Mouse (Mus musculus) liver, postnatal 0 days (tissue): ENCODE measurements at regions not wholly inside any gene's neighbourhood (a gene's known extent, or its start where the extent isn't known, plus 50 kb on each side); places are given as distances from the start of the nearest gene placed in this dataset.

Experiments used
- ATAC-seq: fragments of 200-750 bp; cut with Nextera tagmentation; 2 replicates; pipeline ENCODE4 v1.8.0; 2017; ENCODE audit warnings: mild to moderate bottlenecking, moderate library complexity
- DNase-seq: peaks from one replicate; pipeline ENCODE4 v3.0.0-alpha.2; 2016
- H3K27ac ChIP-seq: fragments of 300-500 bp; sonication (generic); 2 replicates; pipeline ENCODE4 v1.5.1; 2014; ENCODE audit warnings: antibody characterized with exemption, moderate library complexity, mild to moderate bottlenecking, low read depth
- H3K27me3 ChIP-seq: fragments of 300-500 bp; sonication (generic); 2 replicates; pipeline ENCODE4 v1.6.1; 2014; ENCODE audit warnings: low read length, control low read depth, mixed read lengths; ENCODE audit not compliant: insufficient read depth
- H3K36me3 ChIP-seq: fragments of 300-500 bp; sonication (generic); replicated peaks from 2 replicates; pipeline ENCODE4 v1.6.1; 2014; ENCODE audit warnings: mild to moderate bottlenecking, control low read depth, low read length, moderate library complexity, mixed read lengths; ENCODE audit not compliant: insufficient read depth
- H3K4me1 ChIP-seq: fragments of 300-500 bp; sonication (generic); 2 replicates; pipeline ENCODE4 v1.6.1; 2014; ENCODE audit warnings: antibody characterized with exemption, mild to moderate bottlenecking, control low read depth; ENCODE audit not compliant: insufficient read depth
- H3K4me2 ChIP-seq: fragments of 300-500 bp; sonication (generic); 2 replicates; pipeline ENCODE4 v1.6.1; 2014; ENCODE audit warnings: low read depth, mild to moderate bottlenecking, low read length, moderate library complexity, mixed read lengths
- H3K4me3 ChIP-seq: fragments of 300-500 bp; sonication (generic); 2 replicates; pipeline ENCODE4 v1.5.1; 2014; ENCODE audit warnings: low read depth, low read length
- H3K9ac ChIP-seq: fragments of 300-500 bp; sonication (generic); replicated peaks from 2 replicates; pipeline ENCODE4 v1.6.1; 2014; ENCODE audit warnings: mild to moderate bottlenecking, moderate library complexity
- H3K9me3 ChIP-seq: fragments of 300-500 bp; sonication (generic); 2 replicates; pipeline ENCODE4 v1.6.1; 2016; ENCODE audit warnings: mild to moderate bottlenecking, control low read depth, low read length, mixed read lengths
- CTCF ChIP-seq: sonication (generic); IDR thresholded peaks from 2 replicates; pipeline ENCODE4 v1.5.1; 2016; ENCODE audit warnings: antibody characterized with exemption, low read depth
- EP300 ChIP-seq: IDR thresholded peaks from 2 replicates; pipeline ENCODE4 v1.6.1; 2016; ENCODE audit warnings: antibody characterized with exemption, low read depth, mild to moderate bottlenecking
- WGBS: fragments of 180-500 bp; shearing (Covaris S2); extraction: QIAGEN DNeasy Blood & Tissue Kit; methylation state at CpG from one replicate; pipeline ENCODE4 v1.1.7; 2014; ENCODE audit not compliant: insufficient replicate concordance; 5-methylcytosine and 5-hydroxymethylcytosine counted together

DNA sequence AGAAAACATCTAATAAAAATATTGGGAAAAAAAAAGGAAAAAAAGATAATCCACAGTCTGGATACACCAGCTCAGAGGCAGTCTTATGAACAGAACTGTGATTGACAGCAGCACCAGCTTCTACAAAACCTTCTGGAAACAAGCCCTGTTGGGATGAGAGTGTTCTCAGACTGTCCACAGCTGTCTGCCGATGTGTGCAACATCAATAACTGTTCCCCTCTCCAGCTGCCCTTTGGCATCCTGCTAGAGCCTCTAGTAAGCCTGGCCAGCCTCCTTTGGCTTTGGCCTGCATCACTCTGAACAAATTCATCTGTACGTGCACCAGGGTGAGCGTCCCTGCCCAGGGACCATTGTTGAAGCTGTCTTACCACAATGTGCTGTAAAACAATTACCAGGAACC lies 137.0 kb upstream of the Irs2 start:
- Histone ChIP-seq H3K4me2 (no peak overlapping the region), H3K4me1 (no peaks in the 10 kb centered on the region; the same call in 1 of the 2 replicates), H3K9ac (no peak overlapping the region), H3K36me3 (no peaks in the 10 kb centered on the region), H3K27me3 (no peaks in the 10 kb centered on the region), H3K27ac (no peak overlapping the region), H3K9me3 (no peaks in the 10 kb centered on the region), H3K4me3 (no peak overlapping the region)
- ATAC-seq (no peak), DNase-seq (no peak)
- 56% methylated on average over 3 of the region's 3 CpGs for WGBS
- TF ChIP-seq EP300 (no peak), CTCF (no peak)

DNA sequence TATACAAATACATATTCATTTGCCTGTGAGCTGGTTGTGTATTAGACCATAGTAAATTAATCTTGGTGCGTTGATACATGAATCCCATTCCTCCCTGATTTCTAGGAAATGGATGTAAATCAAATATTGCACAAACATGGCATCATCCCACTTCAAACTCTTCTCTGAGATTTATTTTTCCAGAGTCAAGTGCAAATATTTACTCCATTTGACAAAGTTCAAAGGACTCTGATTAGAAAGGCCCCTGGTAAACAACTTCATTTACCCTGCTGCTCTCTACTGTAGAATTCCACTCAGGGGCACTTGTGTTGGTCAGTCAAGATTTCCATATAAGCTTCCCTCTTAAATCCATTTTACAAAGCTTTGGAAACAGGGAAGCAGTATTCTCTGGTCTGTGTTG lies 132.3 kb upstream of the Irs2 start:
- H3K9ac ChIP-seq: no peak overlapping the region
- 44% methylated on average over 1 of the region's 1 CpGs for WGBS
- no peak for DNase-seq
- H3K27ac ChIP-seq: peak overlapping the region; percentile 86
- no peaks in the 10 kb centered on the region for H3K36me3 ChIP-seq
- 0 out of 2 replicates have a peak, but pooled peaks cover 3% of the 10 kb centered on the region for H3K4me1 ChIP-seq
- no peak overlapping the region for H3K4me2 ChIP-seq
- H3K27me3 ChIP-seq: no peaks in the 10 kb centered on the region
- no peak overlapping the region for H3K4me3 ChIP-seq
- no peaks in the 10 kb centered on the region for H3K9me3 ChIP-seq
- peak; percentile 84 for ATAC-seq
- TF ChIP-seq EP300 (peak; percentile 83), CTCF (no peak)

DNA sequence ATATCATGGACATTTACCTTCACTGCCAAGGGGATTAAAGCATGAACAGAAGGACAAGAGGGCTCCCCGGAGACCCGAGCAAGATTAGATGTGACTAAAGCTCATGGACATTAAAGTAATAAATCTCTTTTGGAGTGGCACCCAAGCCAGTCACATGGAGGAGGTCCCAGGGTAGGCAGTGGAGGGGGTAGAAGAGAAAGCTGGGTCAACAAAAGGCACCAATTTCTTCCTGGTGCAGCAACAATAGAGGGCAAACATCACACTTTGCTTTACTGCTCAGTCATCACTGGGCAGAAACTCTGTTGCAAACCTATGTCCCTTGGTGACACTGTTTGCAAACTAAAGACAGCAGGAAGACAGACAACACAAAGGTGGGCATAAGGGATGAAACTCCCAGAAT lies 131.0 kb upstream of the Irs2 start:
- Histone ChIP-seq H3K27ac (no peak overlapping the region), H3K27me3 (no peaks in the 10 kb centered on the region), H3K9me3 (no peaks in the 10 kb centered on the region), H3K4me2 (no peak overlapping the region), H3K9ac (no peak overlapping the region), H3K4me3 (no peak overlapping the region), H3K4me1 (peaks cover 6% of the 10 kb centered on the region; the same call in 1 of the 2 replicates), H3K36me3 (no peaks in the 10 kb centered on the region)
- TF ChIP-seq CTCF: no peak
- TF ChIP-seq EP300: no peak
- DNase-seq (no peak), ATAC-seq (no peak)
- WGBS: 56% methylated on average over 2 of the region's 2 CpGs

DNA sequence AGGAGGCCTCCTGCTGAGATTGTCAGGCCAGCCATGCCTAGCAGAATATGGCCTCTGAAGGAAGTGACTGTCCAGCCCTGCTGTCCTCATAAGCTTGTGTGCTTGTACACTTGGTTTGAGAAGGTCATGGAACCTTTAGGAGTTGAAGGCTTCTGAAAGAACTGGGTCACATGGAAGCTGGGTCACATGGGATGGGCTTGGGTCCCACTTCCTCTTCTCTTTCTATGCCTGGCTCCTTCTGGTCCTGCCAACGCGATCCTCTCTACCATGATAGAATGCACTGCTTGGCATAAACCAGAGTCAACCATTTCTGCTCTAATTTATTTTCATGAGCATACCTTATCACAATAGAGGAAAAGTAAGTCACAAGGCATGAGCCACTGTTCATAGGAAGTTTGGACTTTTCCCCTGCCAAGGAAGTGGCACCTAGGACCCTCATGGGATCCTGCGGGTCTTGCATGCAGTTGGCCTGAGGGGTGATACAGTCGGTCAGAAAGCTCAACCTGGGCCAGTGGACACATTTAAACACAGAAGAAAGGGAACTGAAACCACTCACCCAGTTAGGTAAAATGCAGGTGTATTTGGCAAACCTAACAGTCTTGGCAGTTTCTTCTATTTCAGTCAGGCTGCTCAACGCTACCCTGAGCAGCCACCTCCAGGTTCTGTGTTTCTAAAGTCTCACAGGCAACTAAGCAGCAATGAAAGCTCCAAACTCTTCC lies 130.2 kb upstream of the Irs2 start:
- no peak overlapping the region for H3K9ac ChIP-seq
- no peak overlapping the region for H3K4me3 ChIP-seq
- TF ChIP-seq EP300: no peak
- no peak for TF ChIP-seq CTCF
- H3K27ac ChIP-seq: no peak overlapping the region
- DNase-seq (no peak), ATAC-seq (no peak)
- no peaks in the 10 kb centered on the region for H3K36me3 ChIP-seq
- H3K4me1 ChIP-seq: peaks cover 7% of the 10 kb centered on the region; the same call in 1 of the 2 replicates
- 71% methylated on average over 5 of the region's 5 CpGs for WGBS
- no peaks in the 10 kb centered on the region for H3K27me3 ChIP-seq
- H3K4me2 ChIP-seq: no peak overlapping the region
- H3K9me3 ChIP-seq: no peaks in the 10 kb centered on the region

DNA sequence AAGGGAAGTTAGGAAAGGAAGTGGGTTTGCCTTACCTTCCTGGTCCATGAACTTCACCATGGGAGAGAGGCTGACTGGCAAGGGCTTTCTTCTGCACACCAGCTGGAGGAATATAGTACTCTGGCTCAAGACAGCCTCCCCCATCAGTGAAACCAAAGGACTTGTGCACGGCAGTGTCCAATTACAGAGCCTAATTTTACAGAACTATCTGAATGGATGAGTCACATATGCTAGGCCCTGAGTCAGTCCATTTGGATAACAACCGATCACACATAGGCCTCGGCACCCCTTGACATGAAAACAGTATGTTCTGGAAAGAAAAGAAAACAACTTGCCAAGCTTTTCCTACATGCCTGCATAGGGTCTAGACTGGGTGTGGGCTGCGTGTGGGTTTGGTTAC lies 128.3 kb upstream of the Irs2 start:
- no peak overlapping the region for H3K4me3 ChIP-seq
- H3K4me1 ChIP-seq: peaks cover 7% of the 10 kb centered on the region; the same call in 1 of the 2 replicates
- DNase-seq (no peak), ATAC-seq (no peak)
- H3K27me3 ChIP-seq: no peaks in the 10 kb centered on the region
- no peaks in the 10 kb centered on the region for H3K9me3 ChIP-seq
- H3K4me2 ChIP-seq: no peak overlapping the region
- WGBS: 87% methylated on average over 4 of the region's 4 CpGs
- H3K36me3 ChIP-seq: no peaks in the 10 kb centered on the region
- no peak overlapping the region for H3K9ac ChIP-seq
- no peak overlapping the region for H3K27ac ChIP-seq
- TF ChIP-seq EP300: no peak
- TF ChIP-seq CTCF: no peak

DNA sequence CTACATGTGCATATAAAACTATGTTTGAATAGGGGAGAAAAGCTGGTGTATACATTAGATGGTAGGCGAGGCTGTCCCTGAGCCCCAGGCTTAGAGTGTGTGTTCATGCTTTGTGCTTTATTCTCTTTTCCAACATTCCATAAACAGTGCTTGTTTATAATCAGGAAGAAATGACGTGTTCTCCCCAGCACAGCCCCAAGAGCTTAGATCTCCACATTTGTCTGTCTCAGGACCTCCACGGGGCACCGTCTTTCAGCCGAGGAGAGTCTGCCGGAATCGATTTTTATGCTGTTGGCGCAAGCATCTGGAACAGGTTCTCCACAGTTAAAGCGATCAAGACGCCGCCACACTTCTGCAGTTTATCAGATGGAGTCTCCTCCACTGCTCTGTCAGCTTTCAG lies 126.9 kb upstream of the Irs2 start:
- TF ChIP-seq CTCF (no peak), EP300 (no peak)
- 81% methylated on average over 11 of the region's 11 CpGs for WGBS
- no peaks in the 10 kb centered on the region for H3K36me3 ChIP-seq
- H3K9me3 ChIP-seq: no peaks in the 10 kb centered on the region
- no peaks in the 10 kb centered on the region for H3K27me3 ChIP-seq
- DNase-seq (no peak), ATAC-seq (no peak)
- H3K4me3 ChIP-seq: no peak overlapping the region
- H3K4me2 ChIP-seq: no peak overlapping the region
- H3K27ac ChIP-seq: no peak overlapping the region
- no peak overlapping the region for H3K9ac ChIP-seq
- peaks cover 7% of the 10 kb centered on the region; the same call in 1 of the 2 replicates for H3K4me1 ChIP-seq
